Mouse (Mus musculus) thymus, adult 2 months (tissue): ENCODE results near the gene Acsm4.

Source experiments
- CTCF ChIP-seq: fragments of 200-500 bp; IDR thresholded peaks from 2 replicates; pipeline ENCODE4 v1.5.1; 2012; ENCODE audit warnings: mild to moderate bottlenecking, control low read depth, low read length, moderate library complexity, borderline replicate concordance; ENCODE audit not compliant: control insufficient read depth, poor library complexity, insufficient read depth; ENCODE audit errors: extremely low read depth
- POLR2A ChIP-seq: fragments of 200-500 bp; IDR thresholded peaks from 2 replicates; pipeline ENCODE4 v1.6.1; 2012; ENCODE audit warnings: mild to moderate bottlenecking, low read length, control low read depth, moderate library complexity; ENCODE audit not compliant: control insufficient read depth, poor library complexity, insufficient read depth; ENCODE audit errors: extremely low read depth

DNA sequence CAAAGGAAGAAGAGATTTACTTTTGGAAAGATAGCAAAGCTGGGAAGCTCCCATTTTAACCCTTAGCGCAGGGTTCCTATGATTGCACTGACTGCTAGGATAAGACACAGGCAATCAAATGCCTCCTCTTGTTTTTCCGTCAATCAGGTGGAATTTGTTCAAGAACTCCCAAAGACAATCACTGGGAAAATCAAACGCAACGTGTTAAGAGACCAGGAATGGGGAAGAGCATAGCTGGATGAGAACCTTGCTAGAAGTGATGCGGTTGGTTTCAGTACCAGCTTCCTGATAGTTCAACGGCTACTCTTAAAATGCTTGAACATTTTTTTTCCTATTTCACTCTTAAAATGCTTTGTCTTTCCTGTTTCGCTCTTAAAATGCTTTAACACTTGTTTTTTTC, 24.3 kb downstream of the Acsm4 start:
- no peak for TF ChIP-seq CTCF
- no peak for TF ChIP-seq POLR2A
